Mouse (Mus musculus) embryo, embryonic 9.5 days (tissue): ENCODE data around the gene Wdr5b.
"Not testable (repeated sequence)": the region's sequence is repeated elsewhere in the genome, so short reads cannot be mapped to it uniquely, and the experiment has no call there.

Experiments
- DNase-seq: peaks from one replicate; pipeline ENCODE4 v3.0.0-alpha.2; 2017; ENCODE audit errors: extremely low spot score

Wdr5b gene

GRCm38 (mm10) chr16:36040640-36041624, at the start of gene Wdr5b:
Wdr5b (plus strand) TSS chr16:36041190.
- DNase-seq, result peak; percentile 86

GRCm38 (mm10) chr16:35992391-35992790, 48.6 kb upstream of the Wdr5b start:
- no peak for DNase-seq

GRCm38 (mm10) chr16:35993316-35993715, 47.7 kb upstream of the Wdr5b start:
- no peak for DNase-seq

GRCm38 (mm10) chr16:35998852-35999251, 42.1 kb upstream of the Wdr5b start:
- DNase-seq, result not testable (repeated sequence)

- DNase-seq, result no peak
Observed at GRCm38 (mm10) chr16:36008396-36008795, 32.6 kb upstream of the Wdr5b start.

GRCm38 (mm10) chr16:36016335-36016734, 24.7 kb upstream of the Wdr5b start:
- no peak for DNase-seq

GRCm38 (mm10) chr16:36028120-36028519, 12.9 kb upstream of the Wdr5b start:
- DNase-seq, result not testable (repeated sequence)

GRCm38 (mm10) chr16:36041625-36042020, 633 bp downstream of the Wdr5b start:
- no peak for DNase-seq

- DNase-seq, result no peak
Observed at GRCm38 (mm10) chr16:36043073-36043472, 2.1 kb downstream of the Wdr5b start.

- DNase-seq, result no peak
Observed at GRCm38 (mm10) chr16:36043964-36044363, 3.0 kb downstream of the Wdr5b start.

- DNase-seq, result no peak
Observed at GRCm38 (mm10) chr16:36047538-36047937, 6.5 kb downstream of the Wdr5b start.

- DNase-seq, result no peak
Observed at GRCm38 (mm10) chr16:36051491-36051890, 10.5 kb downstream of the Wdr5b start.

- no peak for DNase-seq
Observed at GRCm38 (mm10) chr16:36053524-36054275, 12.7 kb downstream of the Wdr5b start.

GRCm38 (mm10) chr16:36054920-36055319, 13.9 kb downstream of the Wdr5b start:
- DNase-seq, result no peak

GRCm38 (mm10) chr16:36056416-36056815, 15.4 kb downstream of the Wdr5b start:
- DNase-seq, result no peak

GRCm38 (mm10) chr16:36057933-36058475, 17.0 kb downstream of the Wdr5b start:
- DNase-seq, result no peak

- not testable (repeated sequence) for DNase-seq
Observed at GRCm38 (mm10) chr16:36062534-36062933, 21.5 kb downstream of the Wdr5b start.

GRCm38 (mm10) chr16:36063315-36063714, 22.3 kb downstream of the Wdr5b start:
- no peak for DNase-seq

GRCm38 (mm10) chr16:36064904-36065303, 23.9 kb downstream of the Wdr5b start:
- DNase-seq, result no peak

GRCm38 (mm10) chr16:36067694-36068093, 26.7 kb downstream of the Wdr5b start:
- no peak for DNase-seq

- DNase-seq, result no peak
Observed at GRCm38 (mm10) chr16:36068356-36068755, 27.4 kb downstream of the Wdr5b start.
